ENCODE assay signal across 15 mouse cellular contexts in genomic region chr19:54095716-54096115, GRCm38 (mm10). TPM values are rescaled to one million over a fixed set of nuclear protein-coding genes. Genes with fewer than 3 reads are reported as not detected.
"Had no signal": no experiment of that assay in that cellular context is flagged by ENCODE, and none has a peak within 500 bp of the region (broad histone marks: within the 10 kb centered on the region; RNA-seq: fewer than 3 reads in every experiment).

No protein-coding gene starts in this region.

- H3K27me3 ChIP-seq: intestine, embryonic 15.5 days had no signal

- H3K27ac ChIP-seq: intestine, embryonic 15.5 days; layer of hippocampus, adult 2 months; limb, embryonic 10.5 days; liver, embryonic 15.5 days had no signal

- DNase-seq: kidney, adult 18-20 months; kidney, postnatal 10 days; kidney, postnatal 4 days; lung, adult 2 months; lung, postnatal 36 days; right cerebral cortex, adult 18-20 months; right cerebral cortex, postnatal 25 days; thymus, postnatal 36 days had no signal

- H3K4me3 ChIP-seq: intestine, embryonic 15.5 days; layer of hippocampus, adult 2 months; limb, embryonic 10.5 days; liver, embryonic 15.5 days had no signal

- H3K36me3 ChIP-seq: intestine, embryonic 15.5 days; limb, embryonic 10.5 days; liver, embryonic 15.5 days had no signal

- H3K4me1 ChIP-seq: intestine, embryonic 15.5 days; liver, embryonic 15.5 days had no signal

- H3K9ac ChIP-seq: intestine, embryonic 15.5 days; liver, embryonic 15.5 days had no signal

- H3K9me3 ChIP-seq: intestine, embryonic 15.5 days; limb, embryonic 10.5 days; liver, embryonic 15.5 days had no signal

- ATAC-seq: intestine, embryonic 15.5 days; lung, postnatal 0 days had no signal

- H3K4me2 ChIP-seq: intestine, embryonic 15.5 days; liver, embryonic 11.5 days; liver, embryonic 15.5 days had no signal

RNA-seq across cellular contexts. Expression of gene Adra2a, which starts 51.8 kb away (rescaled TPM):
- total RNA-seq: monocyte, adult 5-6 weeks had no signal
- polyA plus RNA-seq: limb, embryonic 10.5 days had no signal
